Mouse (Mus musculus): ENCODE data around the gene Bcam. TPM values are rescaled to one million over a fixed set of nuclear protein-coding genes. Genes with fewer than 3 reads are reported as not detected.

Bcam gene
- total and polyA plus RNA-seq, 3 experiments: 2.6 to 8.1 TPM; not detected in 1

- Histone ChIP-seq H3K79me2 (ENCODE audit: control insufficient read depth, insufficient read depth, low read length, poor library complexity) (no peaks in the 10 kb centered on the region), H3K9ac (ENCODE audit: control insufficient read depth, low read depth, low read length, poor library complexity, severe bottlenecking) (peak overlapping the region; percentile 2; the same call in 1 of the 2 replicates), H3K27me3 (ENCODE audit: control insufficient read depth in 1 of 2, insufficient read depth in 2 of 2, low read length in 2 of 2) (no peaks in the 10 kb centered on the region), H3K36me3 (ENCODE audit: control insufficient read depth in 1 of 2, insufficient read depth in 2 of 2, low read length in 2 of 2) (peaks cover 0 to 12% of the 10 kb centered on the region in 2 experiments; a peak in 2 of 4 replicates), H3K9me3 (replicated peaks; ENCODE audit: insufficient read depth, low read length) (no peaks in the 10 kb centered on the region), H3K4me3 (ENCODE audit: control insufficient read depth in 1 of 2, insufficient read depth in 1 of 2, low read depth in 2 of 2, low read length in 2 of 2) (peak overlapping the region; percentile 8 to 13; a peak in 3 of 4 replicates), H3K27ac (ENCODE audit: control insufficient read depth, low read depth, low read length) (peak overlapping the region; percentile 75), H3K4me1 (ENCODE audit: control insufficient read depth in 1 of 2, insufficient read depth in 2 of 2, low read length in 2 of 2) (peaks cover 11 to 22% of the 10 kb centered on the region in 2 experiments)
- DNase-seq (ENCODE audit: low read depth, low spot score): peak; percentile 94
- peak; percentile 88 for TF ChIP-seq TAL1 (IDR thresholded peaks at IDR 0.05; ENCODE audit: low read length)
- no peak for TF ChIP-seq CHD1 (IDR thresholded peaks at IDR 0.05; ENCODE audit: low read depth, low read length)
- peak; percentile 90; the same call in 1 of the 2 replicates for TF ChIP-seq JUND (IDR thresholded peaks at IDR 0.05; ENCODE audit: low read depth, low read length)
- TF ChIP-seq MAFK (IDR thresholded peaks at IDR 0.05; ENCODE audit: borderline replicate concordance, low read depth, low read length): no peak
- peak; percentile 91 for TF ChIP-seq TCF12 (IDR thresholded peaks at IDR 0.05; ENCODE audit: low read depth, low read length)
- no peak for TF ChIP-seq MAZ (IDR thresholded peaks at IDR 0.05; ENCODE audit: low read depth, low read length)
- peak; percentile 91 for TF ChIP-seq GATA1 (IDR thresholded peaks at IDR 0.05; ENCODE audit: low read depth, low read length)
- TF ChIP-seq ZNF384 (IDR thresholded peaks at IDR 0.05; ENCODE audit: low read depth, low read length): peak; percentile 36; the same call in 1 of the 2 replicates
- TF ChIP-seq MYB (IDR thresholded peaks at IDR 0.05; ENCODE audit: low read depth, low read length): peak; percentile 16; the same call in 1 of the 2 replicates
- TF ChIP-seq KAT2A (conservative IDR thresholded peaks at IDR 0.05; ENCODE audit: low read depth, low read length): no peak
- peak; percentile 43; the same call in 1 of the 2 replicates for TF ChIP-seq TBP (IDR thresholded peaks at IDR 0.05; ENCODE audit: low read depth, low read length)
- TF ChIP-seq HCFC1 (IDR thresholded peaks at IDR 0.05; ENCODE audit: low read depth, low read length): 0 out of 2 replicates have a peak, but pooled peaks have one; percentile 36
- peak; percentile 79 for TF ChIP-seq ETS1 (IDR thresholded peaks at IDR 0.05; ENCODE audit: low read depth, low read length)
- TF ChIP-seq ELF1 (IDR thresholded peaks at IDR 0.05; ENCODE audit: low read depth, low read length): no peak
- no peak for TF ChIP-seq CHD2 (IDR thresholded peaks at IDR 0.05; ENCODE audit: low read length)
- peak; percentile 88 to 92 for TF ChIP-seq EP300 (IDR thresholded peaks at IDR 0.05; ENCODE audit: low read depth in 1 of 2, low read length in 2 of 2)
- TF ChIP-seq SIN3A (IDR thresholded peaks at IDR 0.05; ENCODE audit: low read length): peak; percentile 76
- TF ChIP-seq MXI1 (IDR thresholded peaks at IDR 0.05; ENCODE audit: low read depth, low read length): peak; percentile 58; the same call in 1 of the 2 replicates
- peak; percentile 93 for TF ChIP-seq RCOR1 (IDR thresholded peaks at IDR 0.05; ENCODE audit: low read depth, low read length)
Observed at GRCm38 (mm10) chr7:19736389-19737057, 34.3 kb downstream of the Bcam start.

- Histone ChIP-seq H3K9ac (ENCODE audit: control insufficient read depth, low read depth, low read length, poor library complexity, severe bottlenecking) (no peak overlapping the region), H3K4me1 (ENCODE audit: control insufficient read depth in 1 of 2, insufficient read depth in 2 of 2, low read length in 2 of 2) (peaks cover 11 to 22% of the 10 kb centered on the region in 2 experiments), H3K27ac (ENCODE audit: control insufficient read depth, low read depth, low read length) (no peak overlapping the region), H3K4me3 (ENCODE audit: control insufficient read depth in 1 of 2, insufficient read depth in 1 of 2, low read depth in 2 of 2, low read length in 2 of 2) (no peak overlapping the region), H3K27me3 (ENCODE audit: control insufficient read depth in 1 of 2, insufficient read depth in 2 of 2, low read length in 2 of 2) (no peaks in the 10 kb centered on the region), H3K36me3 (ENCODE audit: control insufficient read depth in 1 of 2, insufficient read depth in 2 of 2, low read length in 2 of 2) (peaks cover 0 to 12% of the 10 kb centered on the region in 2 experiments; a peak in 2 of 4 replicates), H3K79me2 (ENCODE audit: control insufficient read depth, insufficient read depth, low read length, poor library complexity) (no peaks in the 10 kb centered on the region), H3K9me3 (replicated peaks; ENCODE audit: insufficient read depth, low read length) (no peaks in the 10 kb centered on the region)
- no peak for DNase-seq (ENCODE audit: low read depth, low spot score)
- TF ChIP-seq MXI1 (IDR thresholded peaks at IDR 0.05; ENCODE audit: low read depth, low read length) (no peak), CHD2 (IDR thresholded peaks at IDR 0.05; ENCODE audit: low read length) (no peak), USF2 (IDR thresholded peaks at IDR 0.05; ENCODE audit: borderline replicate concordance in 1 of 2, insufficient read depth in 1 of 2, low read depth in 1 of 2, low read length in 2 of 2) (no peak), ELF1 (IDR thresholded peaks at IDR 0.05; ENCODE audit: low read depth, low read length) (no peak), TCF12 (IDR thresholded peaks at IDR 0.05; ENCODE audit: low read depth, low read length) (no peak), NRF1 (IDR thresholded peaks at IDR 0.05; ENCODE audit: insufficient read depth, low read depth, low read length, poor library complexity, severe bottlenecking) (no peak), GATA1 (IDR thresholded peaks at IDR 0.05; ENCODE audit: low read depth, low read length) (no peak), BHLHE40 (IDR thresholded peaks at IDR 0.05; ENCODE audit: borderline replicate concordance, low read depth, low read length) (no peak)
Observed at GRCm38 (mm10) chr7:19734178-19734666, 36.6 kb downstream of the Bcam start.
